Mouse (Mus musculus): ENCODE data around the gene Xrcc1. TPM values are rescaled to one million over a fixed set of nuclear protein-coding genes. Genes with fewer than 3 reads are reported as not detected.

Xrcc1 gene
- polyA plus RNA-seq, 1 experiment from 2014 or later: 63.8 TPM

DNA sequence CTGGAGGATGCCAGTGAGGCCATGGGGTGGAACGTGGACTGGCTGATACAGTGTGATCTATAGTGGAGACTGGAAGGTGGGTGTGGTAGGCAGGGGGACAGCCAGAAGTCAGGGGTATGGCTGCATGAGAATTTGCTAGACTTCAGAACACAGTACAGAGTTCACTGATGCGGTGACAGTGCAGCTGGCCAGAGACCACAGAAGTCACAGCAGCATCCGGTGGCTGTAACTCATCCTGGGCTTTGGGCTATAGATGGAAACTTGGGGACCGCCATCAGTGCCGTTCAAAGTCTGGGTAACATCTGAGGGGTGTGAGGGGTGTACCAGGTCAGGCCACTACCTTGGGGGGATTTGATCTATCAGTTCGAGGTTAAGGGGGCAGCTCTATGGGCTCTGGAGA is 22.4 kb upstream of the Xrcc1 start:
- Histone ChIP-seq H3K27me3 (replicated peaks; ENCODE audit: control insufficient read depth, insufficient read depth, low read length) (no peaks in the 10 kb centered on the region), H3K27ac (ENCODE audit: low read depth, low read length) (no peak overlapping the region), H3K4me1 (ENCODE audit: control insufficient read depth, insufficient read depth, low read depth, low read length) (no peaks in the 10 kb centered on the region), H3K36me3 (ENCODE audit: control insufficient read depth, insufficient read depth, low read length) (no peaks in the 10 kb centered on the region), H3K4me2 (ENCODE audit: low read length) (no peak overlapping the region), H3K4me3 (ENCODE audit: low read length) (no peak overlapping the region), H3K9me3 (ENCODE audit: control insufficient read depth, low read length) (no peaks in the 10 kb centered on the region), H3K9ac (ENCODE audit: low read depth, low read length) (no peak overlapping the region)
- ATAC-seq: no peak
- 91% methylated on average over 6 of the region's 6 CpGs for WGBS

DNA sequence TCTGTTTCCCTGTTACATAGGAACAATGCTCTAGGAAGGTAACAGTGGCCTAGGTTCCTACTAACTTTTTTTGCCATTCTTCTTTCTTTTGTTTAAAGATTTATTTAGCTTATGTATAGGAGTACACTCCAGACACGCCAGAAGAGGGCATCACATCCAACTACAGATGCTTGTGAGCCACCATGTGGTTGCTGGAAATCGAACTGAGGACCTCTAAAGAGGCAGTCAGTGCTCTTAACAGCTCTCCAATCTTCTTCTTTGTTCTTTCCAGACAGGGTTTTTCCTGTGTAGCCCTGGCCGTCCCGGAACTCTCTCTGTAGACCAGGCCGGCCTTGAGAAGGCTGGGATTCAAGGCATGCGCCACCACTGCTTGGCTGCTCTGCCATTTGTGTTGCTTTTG is 21.1 kb upstream of the Xrcc1 start:
- H3K27ac ChIP-seq (ENCODE audit: low read depth, low read length): no peak overlapping the region
- no peak for ATAC-seq
- H3K4me3 ChIP-seq (ENCODE audit: low read length): no peak overlapping the region
- no peak overlapping the region for H3K9ac ChIP-seq (ENCODE audit: low read depth, low read length)
- no peak overlapping the region for H3K4me2 ChIP-seq (ENCODE audit: low read length)
- no peaks in the 10 kb centered on the region for H3K27me3 ChIP-seq (replicated peaks; ENCODE audit: control insufficient read depth, insufficient read depth, low read length)
- H3K36me3 ChIP-seq (ENCODE audit: control insufficient read depth, insufficient read depth, low read length): no peaks in the 10 kb centered on the region
- H3K4me1 ChIP-seq (ENCODE audit: control insufficient read depth, insufficient read depth, low read depth, low read length): peaks cover 7% of the 10 kb centered on the region
- no peaks in the 10 kb centered on the region for H3K9me3 ChIP-seq (ENCODE audit: control insufficient read depth, low read length)
- WGBS: 83% methylated on average over 6 of the region's 6 CpGs

DNA sequence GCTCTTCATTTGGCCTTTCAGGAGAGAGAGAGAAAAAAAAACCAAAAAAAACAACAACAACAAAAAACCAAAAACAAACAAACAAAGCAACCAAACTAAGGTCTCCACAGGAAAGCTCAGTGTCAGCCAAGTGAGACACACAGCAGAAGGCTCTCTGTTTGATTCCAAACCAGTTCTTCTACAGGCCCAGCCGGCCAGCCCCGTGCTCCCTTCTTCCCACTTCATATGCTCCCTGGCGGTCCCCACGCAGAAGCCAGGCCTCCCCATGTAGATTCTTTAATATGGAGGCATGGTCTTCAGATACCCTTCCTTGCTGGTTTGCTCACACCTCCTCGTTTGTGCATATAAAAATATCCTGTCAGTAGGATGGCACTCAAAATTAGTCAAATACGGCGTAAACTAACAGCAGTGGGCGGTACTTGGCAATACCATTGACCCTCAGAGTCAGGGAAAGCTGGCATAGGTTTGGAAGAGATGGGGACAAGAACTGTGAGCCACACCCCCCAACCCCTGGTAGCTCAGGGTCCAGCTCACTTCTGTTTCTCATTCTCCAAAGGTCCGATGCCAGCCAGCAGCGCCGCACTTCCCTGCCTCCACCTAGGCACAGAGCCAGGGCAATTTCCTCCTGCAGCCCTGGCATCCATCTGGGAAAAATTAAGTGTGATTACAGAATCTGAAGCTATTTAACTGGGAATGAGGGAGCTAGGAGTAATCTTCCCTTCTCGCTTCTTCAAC is 20.2 kb upstream of the Xrcc1 start:
- no peaks in the 10 kb centered on the region for H3K9me3 ChIP-seq (ENCODE audit: control insufficient read depth, low read length)
- H3K4me3 ChIP-seq (ENCODE audit: low read length): no peak overlapping the region
- WGBS: 78% methylated on average over 12 of the region's 12 CpGs
- H3K36me3 ChIP-seq (ENCODE audit: control insufficient read depth, insufficient read depth, low read length): no peaks in the 10 kb centered on the region
- ATAC-seq: no peak
- no peaks in the 10 kb centered on the region for H3K27me3 ChIP-seq (replicated peaks; ENCODE audit: control insufficient read depth, insufficient read depth, low read length)
- no peak overlapping the region for H3K27ac ChIP-seq (ENCODE audit: low read depth, low read length)
- no peak overlapping the region for H3K4me2 ChIP-seq (ENCODE audit: low read length)
- no peak overlapping the region for H3K9ac ChIP-seq (ENCODE audit: low read depth, low read length)
- peaks cover 7% of the 10 kb centered on the region for H3K4me1 ChIP-seq (ENCODE audit: control insufficient read depth, insufficient read depth, low read depth, low read length)

GRCm38 (mm10) chr7:24528861-24529260 is 17.2 kb upstream of the Xrcc1 start:
- ATAC-seq: no peak
- no peak overlapping the region for H3K9ac ChIP-seq (ENCODE audit: low read depth, low read length)
- no peak overlapping the region for H3K4me3 ChIP-seq (ENCODE audit: low read length)
- peaks cover 26% of the 10 kb centered on the region for H3K4me1 ChIP-seq (ENCODE audit: control insufficient read depth, insufficient read depth, low read depth, low read length)
- WGBS: 94% methylated on average over 11 of the region's 11 CpGs
- peaks cover 13% of the 10 kb centered on the region for H3K36me3 ChIP-seq (ENCODE audit: control insufficient read depth, insufficient read depth, low read length)
- H3K9me3 ChIP-seq (ENCODE audit: control insufficient read depth, low read length): no peaks in the 10 kb centered on the region
- no peaks in the 10 kb centered on the region for H3K27me3 ChIP-seq (replicated peaks; ENCODE audit: control insufficient read depth, insufficient read depth, low read length)
- H3K27ac ChIP-seq (ENCODE audit: low read depth, low read length): no peak overlapping the region
- H3K4me2 ChIP-seq (ENCODE audit: low read length): no peak overlapping the region

DNA sequence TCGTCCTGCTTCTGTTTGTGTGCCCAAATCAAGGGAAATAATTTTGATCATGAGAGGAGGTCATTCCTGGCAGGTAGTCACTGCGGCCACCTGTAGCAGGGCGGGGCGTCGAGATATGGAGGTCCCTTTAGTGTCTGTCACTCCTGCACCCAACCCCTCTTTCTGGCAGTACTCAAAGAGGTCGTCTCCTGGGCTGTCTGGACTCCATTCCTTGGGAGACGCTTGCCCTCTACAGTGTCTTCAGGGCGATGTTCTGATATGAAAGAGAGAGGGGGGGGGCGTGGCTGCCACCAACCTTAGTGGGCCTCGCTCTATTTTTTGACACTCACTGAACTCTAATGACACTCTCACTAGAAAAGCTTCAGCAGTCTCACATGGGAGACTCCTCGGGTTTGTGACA is 16.5 kb upstream of the Xrcc1 start:
- H3K4me2 ChIP-seq (ENCODE audit: low read length): peak overlapping the region; percentile 89
- H3K27me3 ChIP-seq (replicated peaks; ENCODE audit: control insufficient read depth, insufficient read depth, low read length): no peaks in the 10 kb centered on the region
- H3K27ac ChIP-seq (ENCODE audit: low read depth, low read length): peak overlapping the region; percentile 93
- peaks cover 32% of the 10 kb centered on the region for H3K4me1 ChIP-seq (ENCODE audit: control insufficient read depth, insufficient read depth, low read depth, low read length)
- H3K9me3 ChIP-seq (ENCODE audit: control insufficient read depth, low read length): no peaks in the 10 kb centered on the region
- no peak for ATAC-seq
- H3K36me3 ChIP-seq (ENCODE audit: control insufficient read depth, insufficient read depth, low read length): peaks cover 20% of the 10 kb centered on the region
- peak overlapping the region; percentile 77 for H3K4me3 ChIP-seq (ENCODE audit: low read length)
- peak overlapping the region; percentile 83 for H3K9ac ChIP-seq (ENCODE audit: low read depth, low read length)
- WGBS: 68% methylated on average over 10 of the region's 11 CpGs

- H3K4me3 ChIP-seq (ENCODE audit: low read length): peak within 1 kb of the TSS; percentile 77
- ATAC-seq: peak; percentile 96
- peak within 1 kb of the TSS; percentile 83 for H3K9ac ChIP-seq (ENCODE audit: low read depth, low read length)
- H3K4me1 ChIP-seq (ENCODE audit: control insufficient read depth, insufficient read depth, low read depth, low read length): peaks cover 33% of the 10 kb centered on the region
- H3K27me3 ChIP-seq (replicated peaks; ENCODE audit: control insufficient read depth, insufficient read depth, low read length): no peaks in the 10 kb centered on the region
- peak within 1 kb of the TSS; percentile 89 for H3K4me2 ChIP-seq (ENCODE audit: low read length)
- H3K9me3 ChIP-seq (ENCODE audit: control insufficient read depth, low read length): no peaks in the 10 kb centered on the region
- H3K27ac ChIP-seq (ENCODE audit: low read depth, low read length): peak within 1 kb of the TSS; percentile 93
- peaks cover 22% of the 10 kb centered on the region for H3K36me3 ChIP-seq (ENCODE audit: control insufficient read depth, insufficient read depth, low read length)
- WGBS: under 1% methylated on average over 44 of the region's 44 CpGs
Measured at GRCm38 (mm10) chr7:24530062-24530931, 15.8 kb upstream of the Xrcc1 start, which contains the start of gene Irgq. Irgq (plus strand) TSS chr7:24530689.

DNA sequence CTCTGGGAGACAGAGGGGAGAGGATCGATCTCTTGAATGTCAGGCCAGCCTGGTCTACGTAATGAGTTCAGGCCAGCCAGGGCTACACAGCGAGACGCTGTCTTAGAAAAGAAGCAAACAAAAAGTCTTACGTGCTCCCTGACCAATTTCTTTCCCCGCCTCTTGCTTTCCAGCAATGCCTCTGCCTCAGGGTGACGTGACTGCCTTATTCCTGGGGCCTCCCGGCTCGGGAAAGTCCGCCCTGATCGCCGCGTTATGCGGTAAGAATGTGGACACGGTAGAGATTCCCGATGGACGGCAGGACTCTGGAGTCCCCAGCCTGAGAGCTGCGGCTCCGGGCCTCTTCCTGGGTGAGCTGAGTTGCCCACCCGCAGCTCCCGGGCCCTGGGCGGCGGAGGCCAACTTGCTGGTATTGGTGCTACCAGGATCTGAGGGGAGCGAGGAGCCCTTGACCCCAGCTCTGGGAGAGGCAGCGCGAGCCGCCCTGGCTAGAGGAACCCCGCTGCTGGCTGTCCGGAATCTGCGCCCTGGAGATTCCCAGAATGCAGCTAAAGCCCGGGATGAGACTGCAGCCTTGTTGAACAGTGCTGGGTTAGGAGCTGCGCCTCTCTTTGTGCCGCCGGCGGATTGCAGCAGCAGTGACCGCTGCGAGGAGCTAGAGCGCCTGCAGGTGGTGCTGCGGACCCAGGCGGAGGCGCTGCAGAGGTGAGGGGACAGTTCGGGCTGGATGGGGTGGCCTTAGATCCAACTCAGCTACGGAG is 14.7 kb upstream of the Xrcc1 start:
- WGBS: under 1% methylated on average over 43 of the region's 43 CpGs
- H3K27me3 ChIP-seq (replicated peaks; ENCODE audit: control insufficient read depth, insufficient read depth, low read length): no peaks in the 10 kb centered on the region
- peak overlapping the region; percentile 89 for H3K4me2 ChIP-seq (ENCODE audit: low read length)
- peak overlapping the region; percentile 77 for H3K4me3 ChIP-seq (ENCODE audit: low read length)
- ATAC-seq: peak; percentile 60
- H3K36me3 ChIP-seq (ENCODE audit: control insufficient read depth, insufficient read depth, low read length): peaks cover 29% of the 10 kb centered on the region
- peaks cover 33% of the 10 kb centered on the region for H3K4me1 ChIP-seq (ENCODE audit: control insufficient read depth, insufficient read depth, low read depth, low read length)
- no peaks in the 10 kb centered on the region for H3K9me3 ChIP-seq (ENCODE audit: control insufficient read depth, low read length)
- peak overlapping the region; percentile 83 for H3K9ac ChIP-seq (ENCODE audit: low read depth, low read length)
- H3K27ac ChIP-seq (ENCODE audit: low read depth, low read length): peak overlapping the region; percentile 80

GRCm38 (mm10) chr7:24533031-24533571 is 13.0 kb upstream of the Xrcc1 start:
- no peak overlapping the region for H3K9ac ChIP-seq (ENCODE audit: low read depth, low read length)
- H3K4me3 ChIP-seq (ENCODE audit: low read length): no peak overlapping the region
- 65% methylated on average over 27 of the region's 28 CpGs for WGBS
- H3K4me1 ChIP-seq (ENCODE audit: control insufficient read depth, insufficient read depth, low read depth, low read length): peaks cover 33% of the 10 kb centered on the region
- no peaks in the 10 kb centered on the region for H3K9me3 ChIP-seq (ENCODE audit: control insufficient read depth, low read length)
- H3K27me3 ChIP-seq (replicated peaks; ENCODE audit: control insufficient read depth, insufficient read depth, low read length): no peaks in the 10 kb centered on the region
- peaks cover 29% of the 10 kb centered on the region for H3K36me3 ChIP-seq (ENCODE audit: control insufficient read depth, insufficient read depth, low read length)
- ATAC-seq: no peak
- H3K4me2 ChIP-seq (ENCODE audit: low read length): no peak overlapping the region
- H3K27ac ChIP-seq (ENCODE audit: low read depth, low read length): no peak overlapping the region

Measured in hindbrain, embryonic 16.5 days (tissue).